Mouse (Mus musculus) bone marrow, adult 2 months (tissue): ENCODE data around the gene Gm5244. TPM values are rescaled to one million over a fixed set of nuclear protein-coding genes. Genes with fewer than 3 reads are reported as not detected.

Experiments used
- H3K27ac ChIP-seq: fragments of 200-500 bp; 2 replicates; pipeline ENCODE4 v1.5.1; 2012; ENCODE audit warnings: low read depth, mild to moderate bottlenecking, control low read depth, inconsistent platforms, low read length; ENCODE audit not compliant: control insufficient read depth, poor library complexity, insufficient read depth
- H3K4me1 ChIP-seq: fragments of 200-500 bp; 2 replicates; pipeline ENCODE4 v1.6.1; 2011; ENCODE audit warnings: low read length; ENCODE audit not compliant: control insufficient read depth, insufficient read depth
- H3K4me3 ChIP-seq: fragments of 200-500 bp; replicated peaks from 2 replicates; pipeline ENCODE3; 2011; ENCODE audit warnings: mild to moderate bottlenecking, low read depth, low read length, control low read depth; ENCODE audit not compliant: control insufficient read depth
- CTCF ChIP-seq: fragments of 200-500 bp; IDR thresholded peaks from 2 replicates; pipeline ENCODE4 v1.5.1; 2011; ENCODE audit warnings: low read length, control low read depth; ENCODE audit not compliant: control insufficient read depth, insufficient read depth
- POLR2A ChIP-seq: fragments of 200-500 bp; IDR thresholded peaks from 2 replicates; pipeline ENCODE4 v1.6.1; 2011; ENCODE audit warnings: low read depth, mild to moderate bottlenecking, control low read depth, low read length, borderline replicate concordance; ENCODE audit not compliant: control insufficient read depth
- WGBS: fragments of 180-500 bp; shearing (Covaris S2); methylation state at CpG from one replicate; pipeline ENCODE4 v1.1.7; 2018; 5-methylcytosine and 5-hydroxymethylcytosine counted together
- polyA plus RNA-seq: library from polyadenylated mRNA; stranded (reverse); fragments of >200 nt; gene quantifications from 2 replicates; pipeline ENCODE4 v1.2.4, GENCODE M21; 2011; ENCODE audit warnings: low replicate concordance; ENCODE audit not compliant: missing spikeins, insufficient read depth, insufficient read length

The Gm5244 gene
- polyA plus RNA-seq, 1 experiment, result 4.3 TPM

DNA sequence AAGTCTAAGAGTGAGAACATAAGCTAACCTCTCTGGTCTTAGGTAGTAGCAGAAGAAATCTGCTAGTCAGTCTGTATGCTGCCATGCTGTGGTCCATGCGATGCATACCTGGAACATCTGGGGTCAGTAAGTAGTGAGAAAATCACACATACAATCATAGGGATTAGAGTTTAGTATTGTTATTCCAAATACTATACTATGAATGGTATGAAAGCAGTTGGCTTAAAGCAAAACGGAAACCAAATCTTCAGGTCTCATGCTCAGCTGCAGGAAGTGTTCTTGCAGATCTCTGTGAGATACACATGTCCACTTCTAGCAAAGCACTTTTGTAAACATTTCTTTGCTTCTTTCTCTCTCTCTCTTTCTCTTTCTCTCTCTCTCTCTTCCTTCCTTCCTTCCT is 40.3 kb upstream of the Gm5244 start:
- WGBS, result 33% methylated on average over 2 of the region's 2 CpGs
- Histone ChIP-seq H3K4me1 (peaks cover 1% of the 10 kb centered on the region; the same call in 1 of the 2 replicates), H3K4me3 (no peak overlapping the region), H3K27ac (no peak overlapping the region)
- TF ChIP-seq POLR2A (no peak), CTCF (no peak)

GRCm38 (mm10) chr19:12812644-12813364 is 33.7 kb upstream of the Gm5244 start:
- no peak for TF ChIP-seq POLR2A
- TF ChIP-seq CTCF, result no peak
- no peaks in the 10 kb centered on the region for H3K4me1 ChIP-seq
- H3K27ac ChIP-seq, result no peak overlapping the region
- no peak overlapping the region for H3K4me3 ChIP-seq
- 78% methylated on average over 1 of the region's 1 CpGs for WGBS

GRCm38 (mm10) chr19:12813883-12814282 is 32.6 kb upstream of the Gm5244 start:
- 55% methylated on average over 1 of the region's 1 CpGs for WGBS
- no peak overlapping the region for H3K27ac ChIP-seq
- TF ChIP-seq CTCF (no peak), POLR2A (no peak)
- H3K4me3 ChIP-seq, result no peak overlapping the region
- H3K4me1 ChIP-seq, result no peaks in the 10 kb centered on the region

- Histone ChIP-seq H3K27ac (no peak overlapping the region), H3K4me3 (no peak overlapping the region), H3K4me1 (no peaks in the 10 kb centered on the region)
- TF ChIP-seq POLR2A, result no peak
- no peak for TF ChIP-seq CTCF
- 48% methylated on average over 1 of the region's 1 CpGs for WGBS
These were observed 28.0 kb upstream of the Gm5244 start for GRCm38 (mm10) chr19:12818507-12818906.

DNA sequence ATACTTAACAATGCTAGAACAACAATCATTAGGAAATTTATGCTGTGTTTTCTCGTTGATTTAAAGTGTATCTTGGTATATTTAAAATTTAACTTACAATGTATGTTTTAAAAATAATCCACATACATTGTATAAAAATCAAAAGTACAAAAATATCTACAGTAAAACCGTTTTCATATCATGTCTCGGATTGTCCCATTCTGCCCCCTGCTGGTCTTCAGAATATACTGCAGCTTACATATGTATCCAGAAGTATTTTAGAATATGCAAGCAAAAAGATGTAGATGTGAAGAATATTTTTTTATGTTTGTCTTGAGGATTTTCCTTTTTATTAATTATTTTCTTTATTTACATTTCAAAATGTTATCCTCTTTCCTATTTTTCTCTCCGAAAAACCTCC is 26.1 kb upstream of the Gm5244 start:
- Histone ChIP-seq H3K27ac (no peak overlapping the region), H3K4me3 (no peak overlapping the region), H3K4me1 (no peaks in the 10 kb centered on the region)
- WGBS, result 21% methylated on average over 4 of the region's 4 CpGs
- TF ChIP-seq CTCF (no peak), POLR2A (no peak)

GRCm38 (mm10) chr19:12824549-12824948 is 21.9 kb upstream of the Gm5244 start:
- H3K27ac ChIP-seq, result no peak overlapping the region
- no peak overlapping the region for H3K4me3 ChIP-seq
- WGBS, result 85% methylated on average over 4 of the region's 4 CpGs
- H3K4me1 ChIP-seq, result no peaks in the 10 kb centered on the region
- no peak for TF ChIP-seq POLR2A
- peak; percentile 18; the same call in 1 of the 2 replicates for TF ChIP-seq CTCF

GRCm38 (mm10) chr19:12830823-12831430 is 15.6 kb upstream of the Gm5244 start:
- TF ChIP-seq POLR2A (no peak), CTCF (no peak)
- Histone ChIP-seq H3K4me1 (no peaks in the 10 kb centered on the region), H3K4me3 (no peak overlapping the region), H3K27ac (no peak overlapping the region)
- WGBS, result 78% methylated on average over 2 of the region's 2 CpGs

DNA sequence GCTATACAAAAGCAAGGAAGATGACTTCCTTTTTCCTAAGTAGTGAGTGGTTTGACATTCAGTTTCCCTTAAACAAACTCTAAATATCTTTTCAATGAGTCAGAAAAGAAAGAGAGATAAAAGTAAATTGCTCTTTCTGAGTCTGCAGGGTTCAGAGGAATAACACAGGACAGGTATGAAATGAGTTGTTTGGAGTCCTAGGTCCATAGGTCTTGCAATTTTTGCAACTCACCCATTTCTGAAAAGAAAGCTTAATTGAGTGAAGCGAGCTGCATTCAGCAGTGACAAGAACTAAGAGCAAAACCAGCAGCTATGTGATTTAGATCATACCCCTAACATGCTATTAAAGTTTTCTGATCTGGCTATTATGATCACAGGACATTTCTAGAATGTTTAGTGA is 14.9 kb upstream of the Gm5244 start:
- Histone ChIP-seq H3K4me1 (no peaks in the 10 kb centered on the region), H3K4me3 (no peak overlapping the region), H3K27ac (no peak overlapping the region)
- TF ChIP-seq POLR2A (no peak), CTCF (no peak)
- 73% methylated on average over 1 of the region's 1 CpGs for WGBS

- no peak overlapping the region for H3K4me3 ChIP-seq
- 20% methylated on average over 3 of the region's 3 CpGs for WGBS
- TF ChIP-seq CTCF, result no peak
- no peak for TF ChIP-seq POLR2A
- no peak overlapping the region for H3K27ac ChIP-seq
- H3K4me1 ChIP-seq, result no peaks in the 10 kb centered on the region
These were observed 12.9 kb upstream of the Gm5244 start for GRCm38 (mm10) chr19:12833625-12834024.
